Mouse (Mus musculus): Measurements from ENCODE around the gene Psmc5.

GRCm38 (mm10) chr11:106271794-106272643, 16.1 kb downstream of the Psmc5 start:
- TF ChIP-seq CTCF (IDR thresholded peaks at IDR 0.05; ENCODE audit: control insufficient read depth, insufficient read depth, insufficient read length) = no peak
- TF ChIP-seq MAX (IDR thresholded peaks at IDR 0.05) = no peak
- no peak for TF ChIP-seq MYOG (IDR thresholded peaks at IDR 0.05; ENCODE audit: control insufficient read depth, extremely low read depth, insufficient read length)
- no peak for TF ChIP-seq FOSL1 (IDR thresholded peaks at IDR 0.05; ENCODE audit: insufficient read depth, low read length, poor library complexity, severe bottlenecking)
- TF ChIP-seq USF1 (IDR thresholded peaks at IDR 0.05; ENCODE audit: low read depth) = no peak
- no peak for TF ChIP-seq CEBPB (IDR thresholded peaks at IDR 0.05; ENCODE audit: low read depth)
- no peak for TF ChIP-seq MYOD1 (IDR thresholded peaks at IDR 0.05; ENCODE audit: control insufficient read depth, insufficient read length, low read depth)

All from C2C12 (cell line).